Mouse (Mus musculus): ENCODE data around the gene Nup93.

Nup93 gene

DNA sequence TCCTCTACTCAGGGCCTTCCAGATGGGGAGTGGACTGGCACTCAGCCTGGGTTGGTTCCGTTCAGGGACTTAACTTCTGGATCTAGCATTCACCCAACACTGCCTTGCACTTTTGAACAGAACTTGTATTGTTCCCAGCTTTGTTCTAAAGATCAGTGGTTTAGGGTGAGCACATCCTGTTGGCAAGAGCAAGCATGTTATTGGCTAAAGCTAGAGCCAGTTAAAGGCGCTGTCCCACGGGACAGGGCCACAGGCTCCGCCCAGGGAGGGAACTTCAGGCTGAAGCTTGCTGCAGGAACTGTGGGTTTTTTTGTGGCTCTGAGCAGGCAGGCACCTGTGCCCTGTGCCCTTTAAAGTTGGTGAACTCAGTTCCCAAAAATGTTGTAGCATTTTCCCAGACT is 148.9 kb downstream of the Nup93 start:
- DNase-seq (ENCODE audit: low spot score): no peak

DNA sequence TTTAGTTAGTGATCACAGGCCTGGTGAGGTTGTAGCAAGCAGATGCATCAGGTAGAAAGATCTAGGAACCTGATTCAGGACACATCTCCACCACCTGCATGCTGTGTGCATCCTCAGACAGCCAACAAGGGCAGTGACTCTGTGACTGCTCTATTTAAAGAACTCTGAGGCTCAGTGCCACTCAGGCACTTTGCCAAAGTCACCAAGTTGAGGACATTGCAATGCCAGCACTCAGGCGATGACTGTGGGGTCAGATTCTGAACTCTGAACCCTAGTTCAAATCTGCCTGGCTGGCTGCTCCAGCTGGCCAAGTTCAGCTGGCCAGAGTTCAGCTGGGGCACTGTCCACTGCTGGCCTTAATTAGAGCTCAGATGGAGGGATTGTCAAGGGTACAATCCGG is 149.5 kb downstream of the Nup93 start:
- DNase-seq (ENCODE audit: low spot score): no peak

DNA sequence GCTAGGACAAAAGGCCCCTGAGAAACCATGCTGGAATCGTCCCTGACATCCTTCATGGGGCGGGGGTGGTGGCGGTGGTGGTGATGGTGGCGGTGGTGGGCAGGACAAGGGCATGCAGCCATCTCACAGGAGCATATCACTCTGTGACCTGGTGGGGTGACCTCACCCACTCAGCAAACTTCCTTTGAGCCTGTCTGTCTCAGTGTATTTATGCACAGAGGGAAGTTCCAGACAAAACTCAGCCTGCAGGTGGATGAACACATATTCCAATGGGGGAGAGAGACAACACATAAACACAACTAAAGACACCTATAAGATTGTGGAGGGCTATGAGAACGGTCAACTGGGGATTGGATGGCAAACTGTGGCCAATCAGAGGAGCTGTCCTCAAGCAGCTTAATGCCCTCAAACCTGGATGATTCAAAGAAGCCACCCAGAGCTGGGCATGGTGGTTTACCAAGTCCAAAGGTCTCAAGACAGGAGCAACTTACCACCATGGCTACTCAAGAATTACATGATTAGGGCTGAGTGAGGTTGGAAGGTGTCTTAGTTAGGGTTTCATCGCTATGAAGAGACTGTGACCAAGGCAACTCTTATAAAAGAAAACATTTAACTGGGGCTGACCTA is 150.4 kb downstream of the Nup93 start:
- no peak for DNase-seq (ENCODE audit: low spot score)

DNA sequence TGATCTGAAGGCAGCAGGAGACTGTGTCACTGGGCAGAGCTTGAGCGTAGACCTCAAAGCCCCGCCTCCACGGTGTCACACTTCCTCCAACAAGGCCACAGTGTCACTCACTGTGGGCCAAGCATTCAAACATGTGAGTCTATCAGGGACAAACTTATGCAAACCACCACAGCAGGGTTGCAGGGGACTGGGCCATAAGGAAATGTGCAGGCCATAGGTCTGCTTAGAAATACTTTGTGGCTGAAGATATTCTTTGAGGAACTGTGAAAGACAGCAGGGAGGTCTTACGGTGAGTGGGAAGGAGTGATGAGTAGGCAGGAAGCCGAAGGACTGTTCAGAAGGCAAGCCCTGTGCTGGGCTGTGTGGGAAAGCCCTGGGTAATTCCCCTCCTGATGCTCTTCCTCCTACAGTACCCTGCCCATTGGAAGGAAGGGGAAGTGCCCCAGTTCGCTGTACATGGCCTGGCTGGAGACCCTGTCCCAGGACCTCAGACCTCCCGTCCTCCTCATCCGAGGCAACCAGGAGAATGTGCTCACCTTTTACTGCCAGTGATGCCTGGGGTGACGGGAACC is 151.1 kb downstream of the Nup93 start:
- no peak for DNase-seq (ENCODE audit: low spot score)
